Mouse (Mus musculus) limb, embryonic 13.5 days (tissue): ENCODE results near the gene Usp36. TPM values are rescaled to one million over a fixed set of nuclear protein-coding genes. Genes with fewer than 3 reads are reported as not detected.

ENCODE experiments used
- ATAC-seq: fragments of 200-750 bp; cut with Nextera tagmentation; 2 replicates; pipeline ENCODE4 v1.8.0; 2017; ENCODE audit warnings: low read depth, moderate number of reproducible peaks, moderate TSS enrichment; ENCODE audit not compliant: low FRiP score
- H3K27ac ChIP-seq: fragments of 300-500 bp; sonication (generic); 2 replicates; pipeline ENCODE4 v1.5.1; 2015; ENCODE audit warnings: inconsistent platforms, mild to moderate bottlenecking, moderate library complexity
- H3K27me3 ChIP-seq: fragments of 300-500 bp; sonication (generic); 2 replicates; pipeline ENCODE4 v1.6.1; 2015; ENCODE audit warnings: mild to moderate bottlenecking, inconsistent platforms
- H3K36me3 ChIP-seq: fragments of 300-500 bp; sonication (generic); 2 replicates; pipeline ENCODE4 v1.6.1; 2015; ENCODE audit warnings: inconsistent platforms, mild to moderate bottlenecking, moderate library complexity
- H3K4me1 ChIP-seq: fragments of 300-500 bp; sonication (generic); 2 replicates; pipeline ENCODE4 v1.6.1; 2015; ENCODE audit warnings: inconsistent platforms
- H3K4me2 ChIP-seq: fragments of 300-500 bp; sonication (generic); replicated peaks from 2 replicates; pipeline ENCODE4 v1.6.1; 2015; ENCODE audit warnings: inconsistent platforms, mild to moderate bottlenecking, moderate library complexity
- H3K4me3 ChIP-seq: fragments of 300-500 bp; sonication (generic); 2 replicates; pipeline ENCODE4 v1.5.1; 2015; ENCODE audit warnings: moderate library complexity, mild to moderate bottlenecking, inconsistent platforms
- H3K9ac ChIP-seq: fragments of 300-500 bp; sonication (generic); 2 replicates; pipeline ENCODE4 v1.6.1; 2015; ENCODE audit warnings: mild to moderate bottlenecking, inconsistent platforms
- H3K9me3 ChIP-seq: fragments of 300-500 bp; sonication (generic); 2 replicates; pipeline ENCODE4 v1.6.1; 2016; ENCODE audit warnings: inconsistent platforms
- WGBS: fragments of 180-500 bp; shearing (Covaris S2); methylation state at CpG from one replicate; pipeline ENCODE4 v1.1.7; 2015; 5-methylcytosine and 5-hydroxymethylcytosine counted together
- polyA plus RNA-seq: library from polyadenylated mRNA; unstranded; fragments of >200 nt; fragmentation: Nextera tagmentation; extraction: Ambion mirVana; gene quantifications from 2 replicates; pipeline ENCODE4 v1.2.1, GENCODE M21; 2015

Usp36 gene
- 22.1 and 25.0 TPM in 2 replicates for polyA plus RNA-seq

DNA sequence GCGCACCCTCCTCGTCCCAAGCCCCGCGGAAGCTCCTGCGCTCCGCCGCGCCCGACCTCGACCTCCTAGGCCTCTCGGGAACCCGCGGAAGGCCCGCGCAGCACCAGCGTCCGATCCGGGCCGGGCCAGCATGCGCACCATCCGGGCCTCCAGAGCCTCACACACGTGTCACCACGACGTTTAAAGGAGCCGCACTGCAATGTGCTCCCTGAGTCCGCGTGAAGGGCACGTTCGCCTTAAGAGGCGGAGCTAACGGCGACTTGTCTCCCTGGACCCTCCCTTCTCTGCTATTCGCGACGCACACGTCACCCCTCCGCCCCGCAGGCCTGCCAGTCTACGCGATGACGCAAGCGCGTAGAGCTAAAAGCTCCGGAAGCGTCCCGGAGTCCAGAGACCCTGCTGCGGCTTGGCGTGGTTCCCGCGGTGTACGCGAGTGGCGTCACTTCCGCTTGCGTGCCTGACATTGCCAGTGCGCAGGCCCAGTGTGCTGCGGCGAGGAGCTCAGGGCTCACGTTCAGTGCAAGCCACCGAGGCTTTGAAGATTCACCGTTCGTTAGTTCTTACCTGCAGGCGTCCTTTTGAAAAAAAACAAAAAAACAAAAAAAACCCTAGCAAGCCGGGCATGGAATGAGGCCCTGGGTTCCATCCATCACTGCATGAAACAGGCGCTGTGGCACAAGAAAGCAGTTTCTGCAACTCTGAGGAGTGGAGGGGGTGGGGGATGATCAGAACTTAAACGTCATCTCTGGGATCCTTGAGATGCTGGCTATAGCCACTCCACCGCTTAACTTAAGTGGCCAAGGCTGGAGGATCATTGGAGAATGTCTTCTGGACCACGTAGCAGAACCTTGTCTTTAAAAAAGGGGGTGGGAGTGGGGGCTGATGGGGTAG lies at the start of gene Usp36:
Gene Usp36 (minus strand): TSS at position 246 of the 891 bp plus-strand sequence.
- Histone ChIP-seq H3K4me2 (peak within 1 kb of the TSS; percentile 84), H3K4me1 (peaks cover 19% of the 10 kb centered on the region), H3K4me3 (peak within 1 kb of the TSS; percentile 93), H3K9me3 (no peaks in the 10 kb centered on the region), H3K27ac (peak within 1 kb of the TSS; percentile 89), H3K36me3 (peaks cover 25% of the 10 kb centered on the region), H3K27me3 (no peaks in the 10 kb centered on the region), H3K9ac (peak within 1 kb of the TSS; percentile 88)
- peak; percentile 99 for ATAC-seq
- WGBS, result under 1% methylated on average over 68 of the region's 68 CpGs

DNA sequence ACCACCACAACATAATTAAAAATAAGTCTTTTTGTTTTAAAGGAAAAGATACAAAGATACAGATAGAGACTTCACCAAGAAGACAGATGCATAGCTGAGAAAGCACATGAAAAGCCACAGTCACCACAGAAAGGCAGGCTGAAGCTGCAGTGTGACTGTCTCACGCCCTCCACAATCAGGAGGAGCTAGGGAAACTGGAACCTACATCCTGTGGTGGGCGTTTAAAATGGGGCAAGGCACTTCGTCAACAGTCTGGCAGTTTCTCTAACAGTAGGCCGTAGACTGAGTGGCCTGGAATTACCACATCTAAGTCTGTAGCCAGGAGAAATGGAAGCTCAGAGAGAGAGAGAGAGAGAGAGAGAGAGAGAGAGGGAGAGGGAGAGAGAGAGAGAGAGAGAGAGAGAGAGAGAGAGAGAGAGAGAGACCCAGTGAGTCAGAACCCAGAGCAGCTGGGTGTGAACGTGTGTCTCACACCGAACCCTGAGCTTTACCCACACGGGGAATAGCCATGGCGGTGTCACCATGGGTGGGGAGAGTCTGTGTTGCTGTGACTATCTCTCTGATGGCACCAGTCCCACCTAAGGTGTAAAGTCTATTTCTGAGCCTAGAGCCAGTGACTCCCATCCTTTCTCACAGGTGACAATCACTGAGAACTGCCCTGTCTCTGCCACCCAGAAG lies 47.6 kb upstream of the Usp36 start:
- no peak overlapping the region for H3K9ac ChIP-seq
- 70% methylated on average over 8 of the region's 8 CpGs for WGBS
- peaks cover 37% of the 10 kb centered on the region for H3K36me3 ChIP-seq
- no peaks in the 10 kb centered on the region for H3K9me3 ChIP-seq
- H3K4me2 ChIP-seq, result no peak overlapping the region
- H3K27ac ChIP-seq, result no peak overlapping the region
- H3K4me1 ChIP-seq, result peaks cover 22% of the 10 kb centered on the region
- H3K27me3 ChIP-seq, result no peaks in the 10 kb centered on the region
- H3K4me3 ChIP-seq, result no peak overlapping the region
- ATAC-seq, result no peak

DNA sequence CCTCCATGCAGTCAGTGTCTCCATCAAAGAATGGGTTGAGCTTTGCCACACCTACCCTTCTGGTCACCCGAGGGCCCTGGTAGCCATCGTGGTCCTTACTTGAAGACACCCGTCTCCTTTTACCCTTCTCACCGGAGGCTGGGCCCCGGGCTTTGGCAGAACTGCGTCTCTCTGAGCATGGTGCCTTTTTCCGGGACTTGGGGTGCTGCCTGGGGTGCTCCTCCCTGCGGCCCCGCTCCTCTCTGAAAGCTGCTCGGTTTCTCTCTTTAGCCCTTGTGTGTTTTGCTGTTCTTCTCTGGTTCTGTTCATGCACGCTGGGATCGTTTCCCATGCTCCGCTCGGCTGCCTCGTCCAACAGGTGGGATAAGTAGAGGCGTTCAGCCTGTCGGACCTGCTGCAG lies 43.4 kb upstream of the Usp36 start:
- Histone ChIP-seq H3K9me3 (0 out of 2 replicates have a peak, but pooled peaks cover 7% of the 10 kb centered on the region), H3K27me3 (no peaks in the 10 kb centered on the region), H3K4me3 (no peak overlapping the region), H3K4me1 (peaks cover 24% of the 10 kb centered on the region), H3K4me2 (no peak overlapping the region), H3K36me3 (peaks cover 48% of the 10 kb centered on the region), H3K9ac (no peak overlapping the region), H3K27ac (no peak overlapping the region)
- ATAC-seq, result no peak
- 83% methylated on average over 17 of the region's 17 CpGs for WGBS

DNA sequence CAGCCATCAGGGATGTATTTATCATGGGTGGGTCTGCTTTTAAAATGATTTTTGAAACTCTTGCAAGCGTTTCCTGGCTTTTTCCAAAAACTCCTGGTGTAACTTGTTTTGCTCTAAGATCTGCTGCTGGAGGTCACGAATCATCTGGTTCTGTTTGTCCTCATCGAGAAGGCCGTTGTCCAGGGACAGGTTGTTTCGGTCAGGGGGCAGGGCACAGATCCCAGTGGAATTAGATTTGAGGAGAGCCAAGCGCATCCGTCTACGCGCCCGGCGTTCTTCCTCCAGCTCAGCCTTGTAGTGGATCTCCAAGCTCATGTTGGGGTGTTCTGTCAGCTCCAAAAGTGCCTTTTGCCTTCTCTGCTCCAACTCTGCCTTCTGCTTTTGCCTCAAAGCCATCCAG lies 42.3 kb upstream of the Usp36 start:
- Histone ChIP-seq H3K9ac (no peak overlapping the region), H3K4me2 (no peak overlapping the region), H3K27me3 (no peaks in the 10 kb centered on the region), H3K9me3 (0 out of 2 replicates have a peak, but pooled peaks cover 7% of the 10 kb centered on the region), H3K4me1 (peaks cover 35% of the 10 kb centered on the region), H3K27ac (peak overlapping the region; percentile 39; the same call in 1 of the 2 replicates), H3K36me3 (peaks cover 48% of the 10 kb centered on the region), H3K4me3 (no peak overlapping the region)
- 87% methylated on average over 11 of the region's 11 CpGs for WGBS
- no peak for ATAC-seq

DNA sequence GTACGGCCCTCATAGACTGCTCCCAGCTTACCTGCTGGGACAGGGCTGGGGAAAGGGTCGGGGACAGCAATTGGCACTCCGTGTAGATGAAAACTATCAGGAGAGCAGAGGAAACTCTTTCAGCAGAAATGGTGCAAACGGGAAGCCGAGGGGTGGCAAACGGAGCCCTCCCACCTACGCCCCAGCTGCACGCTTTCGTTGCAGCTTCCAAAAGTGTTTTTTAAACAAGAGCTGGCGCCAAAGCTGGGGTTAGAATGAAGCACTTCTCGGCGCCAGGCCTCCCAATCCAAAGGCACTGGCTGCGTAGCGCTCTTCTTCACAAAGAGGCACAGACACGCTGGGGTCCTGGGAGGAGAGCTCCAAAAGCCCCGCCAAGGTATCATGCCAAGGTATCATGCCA lies 40.7 kb upstream of the Usp36 start:
- Histone ChIP-seq H3K4me1 (peaks cover 51% of the 10 kb centered on the region), H3K27ac (no peak overlapping the region), H3K36me3 (peaks cover 54% of the 10 kb centered on the region), H3K4me2 (no peak overlapping the region), H3K9me3 (0 out of 2 replicates have a peak, but pooled peaks cover 7% of the 10 kb centered on the region), H3K27me3 (no peaks in the 10 kb centered on the region), H3K9ac (no peak overlapping the region), H3K4me3 (no peak overlapping the region)
- ATAC-seq, result no peak
- WGBS, result 95% methylated on average over 16 of the region's 16 CpGs

DNA sequence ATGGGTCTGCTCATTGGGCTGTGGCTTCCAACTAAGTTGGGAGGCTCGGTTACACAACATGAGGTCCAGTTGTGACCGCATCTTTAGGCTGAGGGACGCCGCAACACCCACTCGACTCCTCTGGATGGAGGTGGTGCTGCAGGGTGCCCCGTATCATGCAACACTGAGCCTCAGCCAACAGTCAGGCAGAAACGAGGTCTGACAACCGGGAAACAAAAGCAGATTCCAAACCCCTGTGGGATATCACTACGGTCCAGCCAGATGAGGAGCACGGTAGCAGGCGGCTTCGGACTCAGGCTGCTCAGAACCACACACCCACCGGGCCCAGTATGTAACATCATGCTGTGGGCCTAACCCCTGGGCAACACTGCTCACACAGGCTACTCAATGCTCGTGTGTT lies 40.3 kb upstream of the Usp36 start:
- Histone ChIP-seq H3K27ac (no peak overlapping the region), H3K4me2 (no peak overlapping the region), H3K27me3 (no peaks in the 10 kb centered on the region), H3K9ac (no peak overlapping the region), H3K36me3 (peaks cover 54% of the 10 kb centered on the region), H3K4me3 (no peak overlapping the region), H3K9me3 (0 out of 2 replicates have a peak, but pooled peaks cover 7% of the 10 kb centered on the region), H3K4me1 (peaks cover 53% of the 10 kb centered on the region)
- WGBS, result 96% methylated on average over 14 of the region's 14 CpGs
- ATAC-seq, result no peak

DNA sequence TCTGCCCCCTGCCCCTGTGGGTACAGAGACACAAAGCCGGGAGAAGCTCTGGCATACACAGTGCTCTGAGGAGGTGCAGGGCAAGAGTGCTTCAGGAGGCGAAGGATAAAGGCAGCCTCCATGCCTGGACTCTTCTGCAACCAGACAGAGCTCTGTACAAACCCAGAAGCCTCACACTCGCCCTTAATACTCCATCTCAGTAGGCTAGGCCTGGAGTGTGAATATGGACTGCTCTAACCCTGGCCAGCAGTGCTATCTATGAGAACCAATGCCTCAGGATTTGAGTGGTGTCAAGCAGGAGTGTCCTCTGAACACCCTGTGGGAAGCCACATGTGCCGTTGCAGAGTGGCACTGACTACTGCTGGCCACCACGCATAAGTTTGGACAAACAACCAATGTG lies 38.9 kb upstream of the Usp36 start:
- Histone ChIP-seq H3K9ac (no peak overlapping the region), H3K27me3 (no peaks in the 10 kb centered on the region), H3K4me2 (no peak overlapping the region), H3K4me3 (no peak overlapping the region), H3K4me1 (peaks cover 63% of the 10 kb centered on the region), H3K36me3 (peaks cover 48% of the 10 kb centered on the region), H3K27ac (no peak overlapping the region), H3K9me3 (0 out of 2 replicates have a peak, but pooled peaks cover 7% of the 10 kb centered on the region)
- no peak for ATAC-seq
- WGBS, result 90% methylated on average over 5 of the region's 5 CpGs

DNA sequence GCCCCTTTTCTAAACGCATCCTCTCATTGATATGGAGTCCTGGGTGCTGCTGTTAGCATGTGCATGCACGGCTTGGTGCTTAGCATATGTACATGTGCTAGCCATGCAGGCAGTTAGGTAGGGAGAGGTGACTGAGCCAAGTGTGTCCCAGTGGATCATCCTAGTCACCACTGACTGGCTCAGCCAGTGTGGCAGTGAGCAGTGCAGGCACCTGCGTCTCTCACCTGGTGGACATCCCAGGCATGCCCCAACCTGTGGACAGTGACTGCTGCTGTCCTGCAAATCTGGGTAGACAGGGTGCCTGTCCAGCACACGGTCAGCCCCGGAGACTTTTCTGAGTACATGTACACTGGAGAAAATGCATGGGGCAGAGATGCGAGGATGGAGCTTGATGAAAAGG lies 38.5 kb upstream of the Usp36 start:
- H3K4me1 ChIP-seq, result peaks cover 67% of the 10 kb centered on the region
- H3K4me3 ChIP-seq, result no peak overlapping the region
- H3K27me3 ChIP-seq, result no peaks in the 10 kb centered on the region
- 90% methylated on average over 6 of the region's 6 CpGs for WGBS
- no peak overlapping the region for H3K4me2 ChIP-seq
- H3K27ac ChIP-seq, result peak overlapping the region; percentile 92
- 0 out of 2 replicates have a peak, but pooled peaks cover 7% of the 10 kb centered on the region for H3K9me3 ChIP-seq
- ATAC-seq, result no peak
- no peak overlapping the region for H3K9ac ChIP-seq
- peaks cover 43% of the 10 kb centered on the region for H3K36me3 ChIP-seq

DNA sequence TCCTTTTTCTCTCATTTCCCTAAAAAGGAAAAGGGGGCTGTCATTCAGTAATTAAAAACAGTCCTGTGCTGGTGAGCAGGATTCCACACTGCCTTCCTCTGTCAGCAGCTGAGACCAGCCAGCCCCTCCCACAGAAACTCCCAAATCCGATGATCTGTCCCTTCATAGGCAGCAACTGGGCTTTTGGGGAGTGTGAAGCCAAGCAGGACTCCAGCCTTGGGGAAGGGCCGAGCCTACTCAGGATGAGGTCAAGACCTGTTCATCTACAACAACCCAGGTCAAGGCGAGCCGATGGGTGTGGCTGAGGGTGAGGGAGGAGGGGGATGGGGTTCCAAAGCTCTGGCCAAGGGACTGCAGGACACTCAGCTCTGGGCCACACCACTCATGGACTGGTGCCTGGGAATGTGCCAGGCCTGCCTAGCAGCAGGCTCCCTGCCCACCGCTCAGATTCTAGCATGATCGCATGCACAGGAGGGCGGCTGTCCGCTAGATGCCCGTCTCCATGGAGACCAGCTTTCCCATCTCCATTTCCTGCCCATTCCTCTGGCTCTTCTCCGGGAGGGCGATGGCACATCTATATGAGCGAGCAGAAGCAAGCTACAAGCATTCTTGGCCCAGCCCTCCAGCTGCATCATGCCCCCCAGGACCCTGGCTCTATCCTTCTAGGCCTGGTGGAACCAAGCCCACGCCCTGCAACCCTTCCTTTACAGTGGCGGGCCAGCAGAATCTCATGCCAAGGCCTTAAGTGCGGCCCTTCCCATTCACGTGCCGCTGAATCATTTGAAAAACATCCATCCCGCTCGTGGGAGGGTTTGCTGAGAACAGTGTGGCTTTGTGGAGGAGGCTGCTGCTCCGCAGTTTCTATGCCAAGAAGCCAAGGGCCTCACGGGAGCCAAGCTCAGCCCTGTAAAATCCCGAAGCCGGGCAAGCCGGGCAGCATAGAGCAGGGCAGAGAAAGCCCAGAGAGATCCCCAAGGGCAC lies 37.2 kb upstream of the Usp36 start:
- 46% methylated on average over 24 of the region's 24 CpGs for WGBS
- Histone ChIP-seq H3K27ac (peak overlapping the region; percentile 92), H3K4me3 (0 out of 2 replicates have a peak overlapping the region, but pooled peaks have one; percentile 9), H3K4me2 (peak overlapping the region; percentile 48), H3K9me3 (0 out of 2 replicates have a peak, but pooled peaks cover 7% of the 10 kb centered on the region), H3K4me1 (peaks cover 72% of the 10 kb centered on the region), H3K36me3 (peaks cover 31% of the 10 kb centered on the region), H3K27me3 (no peaks in the 10 kb centered on the region), H3K9ac (peak overlapping the region; percentile 50)
- peak; percentile 55 for ATAC-seq

DNA sequence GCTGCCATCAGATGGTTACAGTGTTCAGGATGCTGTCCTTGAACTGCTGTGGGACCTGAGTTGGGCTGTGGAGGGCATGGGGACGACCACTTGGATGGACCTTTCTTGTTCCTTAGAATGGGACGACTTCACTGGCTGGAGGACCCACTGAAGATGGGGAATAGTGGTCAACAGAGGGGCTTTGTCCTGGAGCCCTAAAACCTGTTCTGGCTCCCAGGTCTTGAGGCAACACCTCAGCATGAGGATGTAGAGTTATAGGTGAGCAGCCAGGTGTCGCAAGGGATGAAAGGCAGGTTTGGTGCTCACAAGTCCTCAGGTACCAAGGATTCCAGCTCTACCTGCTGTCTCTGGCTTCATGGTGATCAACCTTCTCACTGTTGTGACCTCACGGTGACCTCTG lies 36.4 kb upstream of the Usp36 start:
- peaks cover 32% of the 10 kb centered on the region for H3K36me3 ChIP-seq
- no peak overlapping the region for H3K4me2 ChIP-seq
- no peaks in the 10 kb centered on the region for H3K27me3 ChIP-seq
- 0 out of 2 replicates have a peak, but pooled peaks cover 7% of the 10 kb centered on the region for H3K9me3 ChIP-seq
- peaks cover 74% of the 10 kb centered on the region for H3K4me1 ChIP-seq
- H3K9ac ChIP-seq, result no peak overlapping the region
- H3K27ac ChIP-seq, result peak overlapping the region; percentile 92
- no peak overlapping the region for H3K4me3 ChIP-seq
- WGBS, result 73% methylated on average over 4 of the region's 4 CpGs
- no peak for ATAC-seq

DNA sequence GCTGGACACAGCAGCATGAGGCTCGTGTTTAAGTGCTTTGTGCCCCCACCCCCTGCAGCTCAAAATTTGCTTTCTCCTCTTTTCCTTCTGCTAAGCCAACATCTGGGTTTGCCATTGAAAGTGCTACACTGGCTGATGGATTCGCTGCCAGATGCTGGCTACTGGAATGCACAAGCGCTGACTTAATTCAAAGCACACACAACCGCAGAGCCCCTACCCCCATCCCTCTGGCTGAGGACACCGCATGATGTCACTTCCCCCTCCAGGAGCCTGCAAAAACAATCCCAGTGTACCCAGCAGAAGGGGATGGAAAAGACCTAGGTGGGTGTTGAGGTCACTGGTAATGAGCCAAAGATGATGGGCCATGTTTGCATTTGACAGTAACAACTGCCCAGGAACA lies 34.5 kb upstream of the Usp36 start:
- peak overlapping the region; percentile 25 for H3K4me2 ChIP-seq
- H3K27me3 ChIP-seq, result no peaks in the 10 kb centered on the region
- WGBS, result 17% methylated on average over 5 of the region's 5 CpGs
- H3K4me1 ChIP-seq, result peaks cover 81% of the 10 kb centered on the region
- peak overlapping the region; percentile 90 for H3K27ac ChIP-seq
- peak; percentile 70; the same call in 1 of the 2 replicates for ATAC-seq
- 0 out of 2 replicates have a peak, but pooled peaks cover under 1% of the 10 kb centered on the region for H3K9me3 ChIP-seq
- peaks cover 28% of the 10 kb centered on the region for H3K36me3 ChIP-seq
- no peak overlapping the region for H3K4me3 ChIP-seq
- no peak overlapping the region for H3K9ac ChIP-seq
